Mouse (Mus musculus) megakaryocyte, embryonic 14.5 days (primary cell): ENCODE data around the gene Ybey.

Experiments used
- FLI1 ChIP-seq: IDR thresholded peaks from 2 replicates; pipeline ENCODE4 v1.6.1; 2012; ENCODE audit warnings: low read length, inconsistent platforms, mixed read lengths
- GATA1 ChIP-seq: IDR thresholded peaks from 3 replicates; pipeline ENCODE4 v1.6.1; 2012; ENCODE audit warnings: mixed read lengths, low read length, inconsistent platforms, borderline replicate concordance

DNA sequence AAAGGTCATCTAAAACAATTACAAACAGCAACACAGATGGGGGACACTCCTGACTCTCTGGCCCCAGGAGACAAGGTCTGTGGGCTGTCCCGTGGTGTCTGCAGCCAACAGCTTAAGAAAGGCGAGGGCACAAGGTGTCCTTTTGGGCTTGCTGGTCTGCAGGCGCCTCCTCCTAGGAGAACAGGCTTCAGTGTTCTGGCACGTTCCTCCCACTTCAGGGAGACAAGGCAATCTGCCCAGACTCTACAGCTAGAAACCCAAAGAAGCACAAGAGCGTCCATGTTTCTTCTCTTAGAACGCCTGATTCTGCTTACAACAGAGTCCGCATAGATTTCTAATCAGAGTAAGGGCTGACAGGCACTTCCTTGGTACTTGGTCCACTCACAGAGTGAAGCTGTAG lies 6.6 kb downstream of the Ybey start:
- no peak for TF ChIP-seq GATA1
- TF ChIP-seq FLI1: no peak
